Mouse (Mus musculus) pancreas, adult 10 weeks (tissue): Measurements from ENCODE around the gene Ndufs3. TPM values are rescaled to one million over a fixed set of nuclear protein-coding genes. Genes with fewer than 3 reads are reported as not detected.

Experiments
- polyA plus RNA-seq: library from polyadenylated mRNA; stranded (reverse); fragments of 350-450 nt; fragmentation: Illumina TruSeq; extraction: RNeasy Lipid Tissue Mini Kit (QIAGEN cat#74804); gene quantifications from one replicate; pipeline ENCODE4 v1.2.3, GENCODE M21; 2015; ENCODE audit warnings: low read depth, low replicate concordance; ENCODE audit not compliant: insufficient read depth

Gene Ndufs3
- 43.7 TPM for polyA plus RNA-seq

DNA sequence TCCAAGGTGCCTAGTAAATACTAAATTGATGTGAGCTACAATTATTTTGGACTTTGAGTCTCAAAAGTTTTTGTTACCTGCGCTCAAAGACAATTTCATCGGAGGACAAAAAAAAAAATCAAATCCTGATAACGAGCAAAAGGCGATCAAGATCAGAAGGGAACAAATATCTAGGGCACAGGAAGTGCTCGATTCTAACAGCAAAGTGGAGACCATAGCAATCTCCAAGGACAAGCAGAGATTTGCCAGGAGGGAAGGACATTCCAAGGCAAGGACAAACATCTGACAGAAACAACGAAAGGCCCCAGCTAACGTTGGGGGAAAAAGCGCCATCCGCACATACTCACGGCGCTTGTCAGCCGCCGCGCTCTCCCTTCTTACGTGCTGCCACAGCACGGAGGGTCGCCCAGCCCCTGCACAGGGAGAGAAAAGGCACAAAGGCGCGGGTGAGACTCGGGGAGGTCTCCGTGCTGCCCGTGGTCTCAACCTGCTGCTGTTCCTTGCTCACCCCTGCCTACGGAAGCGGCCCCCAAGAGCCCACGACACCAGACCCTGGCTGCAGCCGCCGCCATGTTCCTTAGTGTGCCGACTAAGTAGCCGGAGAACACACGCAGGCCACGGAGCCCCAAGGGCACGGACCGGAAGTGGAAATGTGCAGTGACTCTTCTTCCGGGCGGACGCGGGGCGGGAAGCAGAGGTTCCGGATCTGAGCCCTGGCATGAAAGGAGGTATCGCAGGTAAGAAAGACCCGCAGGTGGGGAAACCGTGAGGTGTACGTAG, at the start of gene Ndufs3, which contains the start of gene Kbtbd4:
Ndufs3 (minus strand) TSS at position 752 of the 780 bp plus-strand sequence.
Kbtbd4 (plus strand) TSS at position 665 of the 780 bp plus-strand sequence.

DNA sequence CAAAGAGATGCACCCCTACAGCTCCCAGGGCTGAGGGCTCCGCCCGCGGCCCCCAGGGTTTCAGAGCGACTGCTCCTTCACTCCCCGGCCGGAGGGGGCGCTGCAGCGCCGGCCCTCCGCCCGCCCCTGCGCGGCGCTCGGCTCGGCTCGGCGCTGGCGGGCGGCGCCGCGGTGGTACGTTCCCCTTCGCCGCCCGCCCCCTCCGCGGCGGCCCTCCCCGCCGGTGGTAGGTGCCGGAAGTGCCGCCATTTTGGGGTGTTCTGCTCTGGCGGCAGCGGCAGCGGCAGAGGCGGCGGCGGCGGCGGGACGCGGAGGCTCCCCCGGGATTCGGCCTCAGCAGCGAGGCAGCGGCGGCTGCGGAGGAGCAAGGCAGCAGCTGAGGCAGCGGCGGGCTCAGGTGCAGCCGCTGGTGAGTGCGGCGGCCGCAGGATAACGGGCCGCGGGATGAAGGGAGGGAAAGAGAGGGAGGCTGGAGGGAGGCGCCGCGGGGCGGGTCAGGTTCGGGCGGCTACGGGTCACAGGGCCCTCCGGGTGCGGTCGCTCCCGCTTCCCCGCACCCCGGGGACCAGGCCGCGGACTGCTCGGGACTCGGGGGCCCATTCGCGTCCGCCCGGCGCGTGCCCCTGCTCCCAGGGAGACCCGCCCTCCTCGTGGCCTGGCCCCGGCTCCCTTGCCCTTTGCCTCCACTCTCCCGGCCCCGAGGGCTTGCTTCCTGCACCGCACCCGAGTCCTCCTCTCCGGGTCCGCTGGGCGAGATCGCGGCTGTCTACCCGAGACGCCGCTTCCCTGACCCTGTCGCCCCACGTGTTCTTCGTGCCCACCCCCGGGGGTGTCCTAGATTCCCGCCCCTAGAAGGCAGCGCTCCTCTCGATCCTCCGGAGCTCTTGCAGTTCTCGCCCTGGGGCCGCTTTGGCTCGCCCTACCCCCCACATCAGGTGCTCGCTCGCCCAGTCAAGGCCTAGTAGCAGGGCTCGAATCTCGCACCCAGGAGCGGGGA, 35.9 kb upstream of the Ndufs3 start, which contains the start of gene Celf1:
Celf1 (plus strand) TSS at position 150 of the 997 bp plus-strand sequence.

GRCm38 (mm10) chr2:90885218-90886041, 19.2 kb downstream of the Ndufs3 start, which contains the start of gene C1qtnf4:
Gene C1qtnf4 (plus strand): TSS chr2:90885860.

GRCm38 (mm10) chr2:90846955-90847680, 57.5 kb downstream of the Ndufs3 start, which contains the start of gene Mtch2:
Gene Mtch2 (plus strand): TSS chr2:90847155.

Other genes with a start within 250 kb of the Ndufs3 start
- 7.0 TPM for gene Nup160, start 227.6 kb downstream of the Ndufs3 start, polyA plus RNA-seq
- 17.3 TPM for gene Fnbp4, start 159.5 kb downstream of the Ndufs3 start, polyA plus RNA-seq
- gene Agbl2, start 122.1 kb downstream of the Ndufs3 start, polyA plus RNA-seq: 0.30 TPM
- 23.2 TPM for gene Mtch2, start 57.7 kb downstream of the Ndufs3 start, polyA plus RNA-seq
- 0.66 TPM for gene C1qtnf4, start 19.0 kb downstream of the Ndufs3 start, polyA plus RNA-seq
- 2.6 TPM for gene Kbtbd4, start 87 bp downstream of the Ndufs3 start, polyA plus RNA-seq
- gene Celf1, start 35.6 kb upstream of the Ndufs3 start, polyA plus RNA-seq: 10.2 TPM
- not detected for gene Rapsn, start 130.8 kb upstream of the Ndufs3 start, polyA plus RNA-seq
- gene Psmc3, start 149.2 kb upstream of the Ndufs3 start, polyA plus RNA-seq: 33.6 TPM
- gene Slc39a13, start 165.6 kb upstream of the Ndufs3 start, polyA plus RNA-seq: 20.6 TPM
- gene Spi1, start 177.6 kb upstream of the Ndufs3 start, polyA plus RNA-seq: 1.9 TPM
- not detected for gene Mybpc3, start 213.3 kb upstream of the Ndufs3 start, polyA plus RNA-seq